Mouse (Mus musculus) liver, adult 2 months (tissue): ENCODE results near the gene Mogat1. TPM values are rescaled to one million over a fixed set of nuclear protein-coding genes. Genes with fewer than 3 reads are reported as not detected.
"Not testable (repeated sequence)": the region's sequence is repeated elsewhere in the genome, so short reads cannot be mapped to it uniquely, and the experiment has no call there.

Source experiments
- DNase-seq: peaks from one replicate; pipeline ENCODE4 v3.0.0-alpha.2; 2011; ENCODE audit warnings: low read depth, low spot score; ENCODE audit errors: extremely low read depth
- H3K27ac ChIP-seq: fragments of 200-500 bp; replicated peaks from 2 replicates; pipeline ENCODE4 v1.5.1; 2012; ENCODE audit warnings: low read depth, mild to moderate bottlenecking, control low read depth, inconsistent platforms, low read length; ENCODE audit not compliant: insufficient read depth
- H3K27me3 ChIP-seq: fragments of 200-500 bp; 2 replicates; pipeline ENCODE4 v1.6.1; 2012; ENCODE audit warnings: mild to moderate bottlenecking, moderate library complexity, low read length, inconsistent platforms; ENCODE audit not compliant: control insufficient read depth, insufficient read depth
- H3K36me3 ChIP-seq: fragments of 200-500 bp; 2 replicates; pipeline ENCODE4 v1.6.1; 2012; ENCODE audit warnings: low read length, inconsistent platforms; ENCODE audit not compliant: control insufficient read depth, insufficient read depth
- H3K4me1 ChIP-seq: fragments of 200-500 bp; 2 replicates; pipeline ENCODE4 v1.6.1; 2011; ENCODE audit warnings: low read length; ENCODE audit not compliant: control insufficient read depth, insufficient read depth
- H3K4me3 ChIP-seq: fragments of 200-500 bp; 2 replicates; pipeline ENCODE4 v1.5.1; 2011; ENCODE audit warnings: low read depth, mild to moderate bottlenecking, control low read depth, low read length, moderate library complexity; ENCODE audit not compliant: insufficient read depth
- H3K79me2 ChIP-seq: fragments of 200-500 bp; 2 replicates; pipeline ENCODE4 v1.6.1; 2012; ENCODE audit warnings: inconsistent platforms, mild to moderate bottlenecking, low read length, moderate library complexity; ENCODE audit not compliant: control insufficient read depth, insufficient read depth
- H3K9ac ChIP-seq: fragments of 200-500 bp; 2 replicates; pipeline ENCODE4 v1.6.1; 2012; ENCODE audit warnings: low read depth, mild to moderate bottlenecking, control low read depth, inconsistent platforms, low read length
- CTCF ChIP-seq: fragments of 200-500 bp; IDR thresholded peaks from 2 replicates; pipeline ENCODE4 v1.5.1; 2011; ENCODE audit warnings: low read depth, low read length, control low read depth
- POLR2A ChIP-seq: fragments of 200-500 bp; IDR thresholded peaks from 2 replicates; pipeline ENCODE4 v1.6.1; 2011; ENCODE audit warnings: low read length, control low read depth; ENCODE audit not compliant: insufficient read depth; ENCODE audit errors: extremely low read depth
- WGBS: fragments of 180-500 bp; shearing (Covaris S2); methylation state at CpG from one replicate; pipeline ENCODE4 v1.1.7; 2018; 5-methylcytosine and 5-hydroxymethylcytosine counted together
- polyA plus RNA-seq: library from polyadenylated mRNA; depleted of rRNA; stranded (reverse); fragments of >200 nt; gene quantifications from 2 replicates; pipeline ENCODE4 v1.2.3, GENCODE M21; 2012
- total RNA-seq: library from RNA; depleted of rRNA; stranded (reverse); fragments of >200 nt; gene quantifications from 2 replicates; pipeline ENCODE4 v1.2.3, GENCODE M21; 2014

The Mogat1 gene
- total and polyA plus RNA-seq, 2 experiments, result 0.65 to 1.0 TPM

- Histone ChIP-seq H3K27ac (no peak overlapping the region), H3K4me1 (peaks cover 5% of the 10 kb centered on the region; the same call in 1 of the 2 replicates), H3K4me3 (no peak overlapping the region), H3K36me3 (no peaks in the 10 kb centered on the region), H3K27me3 (no peaks in the 10 kb centered on the region), H3K79me2 (peaks cover 3% of the 10 kb centered on the region; the same call in 1 of the 2 replicates), H3K9ac (no peak overlapping the region)
- WGBS, result 75% methylated on average over 1 of the region's 1 CpGs
- TF ChIP-seq POLR2A (no peak), CTCF (no peak)
- DNase-seq, result peak; percentile 12
These were observed 20.6 kb upstream of the Mogat1 start for GRCm38 (mm10) chr1:78490143-78490542.

- no peak overlapping the region for H3K4me3 ChIP-seq
- H3K79me2 ChIP-seq, result no peaks in the 10 kb centered on the region
- H3K9ac ChIP-seq, result no peak overlapping the region
- TF ChIP-seq POLR2A (no peak), CTCF (no peak)
- H3K27ac ChIP-seq, result no peak overlapping the region
- WGBS, result 93% methylated on average over 16 of the region's 16 CpGs
- DNase-seq, result no peak
- H3K27me3 ChIP-seq, result no peaks in the 10 kb centered on the region
- H3K4me1 ChIP-seq, result no peaks in the 10 kb centered on the region
- no peaks in the 10 kb centered on the region for H3K36me3 ChIP-seq
These were observed 9.8 kb upstream of the Mogat1 start for GRCm38 (mm10) chr1:78501036-78501435.

DNA sequence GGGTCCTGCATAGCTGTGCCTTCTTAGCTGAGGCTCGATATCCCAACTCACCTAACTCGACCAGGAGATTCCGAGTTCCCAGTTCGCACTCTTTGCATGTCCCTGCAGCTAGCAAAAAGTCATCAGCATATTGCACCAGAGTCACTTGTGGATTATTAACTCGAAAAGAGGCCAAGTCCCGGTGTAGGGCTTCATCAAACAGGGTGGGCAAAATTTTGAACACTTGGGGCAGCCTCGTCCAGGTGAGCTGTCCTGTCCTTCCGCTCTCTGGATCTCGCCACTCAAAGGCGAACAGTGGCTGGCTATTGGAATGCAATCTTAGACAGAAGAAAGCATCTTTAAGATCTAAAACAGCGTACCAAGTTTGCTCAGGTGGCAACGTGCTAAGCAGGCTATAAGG, 8.9 kb upstream of the Mogat1 start:
- H3K36me3 ChIP-seq, H3K4me3 ChIP-seq, H3K27me3 ChIP-seq, H3K27ac ChIP-seq, H3K79me2 ChIP-seq, H3K4me1 ChIP-seq, DNase-seq, H3K9ac ChIP-seq: not testable (repeated sequence)
- WGBS, result 81% methylated on average over 12 of the region's 12 CpGs

GRCm38 (mm10) chr1:78502527-78502926, 8.3 kb upstream of the Mogat1 start:
- Histone ChIP-seq H3K4me1 (no peaks in the 10 kb centered on the region), H3K4me3 (no peak overlapping the region), H3K27ac (no peak overlapping the region), H3K36me3 (no peaks in the 10 kb centered on the region), H3K27me3 (no peaks in the 10 kb centered on the region), H3K9ac (no peak overlapping the region), H3K79me2 (no peaks in the 10 kb centered on the region)
- DNase-seq, result no peak
- 82% methylated on average over 6 of the region's 6 CpGs for WGBS
- TF ChIP-seq POLR2A (no peak), CTCF (no peak)

GRCm38 (mm10) chr1:78507137-78507536, 3.7 kb upstream of the Mogat1 start:
- peaks cover 9% of the 10 kb centered on the region for H3K4me1 ChIP-seq
- DNase-seq, result no peak
- no peak overlapping the region for H3K4me3 ChIP-seq
- H3K36me3 ChIP-seq, result no peaks in the 10 kb centered on the region
- H3K27me3 ChIP-seq, result no peaks in the 10 kb centered on the region
- H3K27ac ChIP-seq, result no peak overlapping the region
- TF ChIP-seq POLR2A (no peak), CTCF (no peak)
- no peak overlapping the region for H3K9ac ChIP-seq
- H3K79me2 ChIP-seq, result no peaks in the 10 kb centered on the region
- 51% methylated on average over 1 of the region's 1 CpGs for WGBS

DNA sequence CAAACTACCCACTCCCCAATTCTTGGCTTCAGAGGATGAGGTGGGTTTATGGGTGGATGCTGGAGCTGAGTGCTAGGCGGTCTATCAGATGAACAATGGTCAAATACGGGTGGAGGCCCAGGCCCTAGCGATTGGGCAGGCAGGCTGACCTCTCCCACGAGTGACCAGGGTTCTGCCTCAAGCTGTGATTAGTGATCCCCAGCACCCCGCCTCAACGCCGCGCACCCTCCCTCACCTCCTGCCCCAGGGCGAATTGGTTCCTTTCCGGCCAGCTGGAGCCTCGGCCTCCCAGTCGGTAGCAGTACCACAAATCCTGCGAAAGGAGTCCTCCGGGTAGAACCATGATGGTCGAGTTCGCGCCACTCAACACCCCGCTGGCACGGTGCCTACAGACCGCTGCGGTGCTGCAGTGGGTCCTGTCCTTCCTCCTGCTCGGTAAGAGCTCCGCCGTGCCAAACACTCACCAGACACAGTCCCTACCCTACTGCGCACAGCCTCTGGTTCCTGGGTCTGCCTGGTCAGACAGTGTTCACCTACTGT, 900 bp downstream of the Mogat1 start, which contains the start of gene BC035947:
Gene BC035947 (minus strand): TSS at position 538 of the 540 bp plus-strand sequence.
- no peak for TF ChIP-seq CTCF
- no peak for TF ChIP-seq POLR2A
- DNase-seq, result no peak
- H3K36me3 ChIP-seq, result no peaks in the 10 kb centered on the region
- no peak within 1 kb of the TSS for H3K27ac ChIP-seq
- WGBS, result 11% methylated on average over 25 of the region's 25 CpGs
- H3K4me3 ChIP-seq, result peak within 1 kb of the TSS; percentile 29; the same call in 1 of the 2 replicates
- peak within 1 kb of the TSS; percentile 20 for H3K9ac ChIP-seq
- no peaks in the 10 kb centered on the region for H3K79me2 ChIP-seq
- no peaks in the 10 kb centered on the region for H3K27me3 ChIP-seq
- peaks cover 9% of the 10 kb centered on the region for H3K4me1 ChIP-seq
